Mouse (Mus musculus): ENCODE data around the gene Cbx7.

Gene Cbx7

GRCm38 (mm10) chr15:80000694-80001093 lies 29.8 kb upstream of the Cbx7 start:
- DNase-seq = no peak

- DNase-seq = no peak
Measured at GRCm38 (mm10) chr15:79997988-79998387, 27.1 kb upstream of the Cbx7 start.

GRCm38 (mm10) chr15:79996781-79997180 lies 25.9 kb upstream of the Cbx7 start:
- DNase-seq = no peak

- DNase-seq = no peak
Measured at GRCm38 (mm10) chr15:79995552-79995951, 24.6 kb upstream of the Cbx7 start.

GRCm38 (mm10) chr15:79994566-79994965 lies 23.6 kb upstream of the Cbx7 start:
- DNase-seq = no peak

- DNase-seq = no peak
Measured at GRCm38 (mm10) chr15:79986182-79986581, 15.3 kb upstream of the Cbx7 start.

GRCm38 (mm10) chr15:79985471-79985870 lies 14.6 kb upstream of the Cbx7 start:
- no peak for DNase-seq

GRCm38 (mm10) chr15:79984152-79984551 lies 13.2 kb upstream of the Cbx7 start:
- DNase-seq = no peak

GRCm38 (mm10) chr15:79980716-79981115 lies 9.8 kb upstream of the Cbx7 start:
- no peak for DNase-seq

- DNase-seq = no peak
Measured at GRCm38 (mm10) chr15:79972186-79972585, 1.3 kb upstream of the Cbx7 start.

- DNase-seq = no peak
Measured at GRCm38 (mm10) chr15:79970491-79970890, 428 bp downstream of the Cbx7 start.

GRCm38 (mm10) chr15:79967346-79967745 lies 3.6 kb downstream of the Cbx7 start:
- DNase-seq = no peak

GRCm38 (mm10) chr15:79964376-79964775 lies 6.5 kb downstream of the Cbx7 start:
- no peak for DNase-seq

GRCm38 (mm10) chr15:79962661-79963060 lies 8.3 kb downstream of the Cbx7 start:
- DNase-seq = peak; percentile 43

- no peak for DNase-seq
Measured at GRCm38 (mm10) chr15:79961366-79961921, 9.5 kb downstream of the Cbx7 start.

- DNase-seq = no peak
Measured at GRCm38 (mm10) chr15:79958418-79958817, 12.5 kb downstream of the Cbx7 start.

- DNase-seq = no peak
Measured at GRCm38 (mm10) chr15:79956559-79956958, 14.4 kb downstream of the Cbx7 start.

- no peak for DNase-seq
Measured at GRCm38 (mm10) chr15:79953470-79953869, 17.4 kb downstream of the Cbx7 start.

GRCm38 (mm10) chr15:79952504-79953231 lies 18.3 kb downstream of the Cbx7 start:
- no peak for DNase-seq

GRCm38 (mm10) chr15:79951730-79952503 lies 19.0 kb downstream of the Cbx7 start:
- DNase-seq = no peak

GRCm38 (mm10) chr15:79951226-79951625 lies 19.7 kb downstream of the Cbx7 start:
- no peak for DNase-seq

- peak; percentile 59 for DNase-seq
Measured at GRCm38 (mm10) chr15:79950250-79951025, 20.5 kb downstream of the Cbx7 start.

GRCm38 (mm10) chr15:79947681-79948080 lies 23.2 kb downstream of the Cbx7 start:
- DNase-seq = no peak

Measured in right cerebral cortex, postnatal 25 days (tissue).